Mouse (Mus musculus) CH12.LX (cell line): ENCODE results near the gene Zfp423.

Experiments used
- CTCF ChIP-seq, 2 experiments: IDR thresholded peaks in 1 of 2; conservative IDR thresholded peaks in 1 of 2; 2 replicates each; pipeline ENCODE4 v1.5.1; 2011 to 2012; ENCODE audit warnings: low read depth in 2 of 2, low read length in 2 of 2, improper control_type of control experiment in 1 of 2, inconsistent platforms in 1 of 2, mild to moderate bottlenecking in 1 of 2, moderate library complexity in 1 of 2
- GABPA ChIP-seq: IDR thresholded peaks from 2 replicates; pipeline ENCODE4 v1.6.1; 2012; ENCODE audit warnings: low read depth, low read length, improper control_type of control experiment, inconsistent platforms; ENCODE audit not compliant: insufficient replicate concordance
- POLR2A ChIP-seq: IDR thresholded peaks from 2 replicates; pipeline ENCODE4 v1.6.1; 2011; ENCODE audit warnings: low read depth, mild to moderate bottlenecking, improper control_type of control experiment, low read length

GRCm38 (mm10) chr8:87662811-87663341, 296.5 kb downstream of the Zfp423 start:
- TF ChIP-seq GABPA (no peak), POLR2A (no peak), CTCF (conservative IDR thresholded peaks at IDR 0.05 in 1 of 2, IDR thresholded peaks at IDR 0.05 in 1 of 2; ENCODE audit: low read depth in 2 of 2, low read length in 2 of 2) (no peak)
